In genomic region chr14:16515731-16516130, GRCm38 (mm10) we compare ENCODE assay signal across 22 mouse cellular contexts.
DNase-seq lines count a peak whose midpoint lies in the region; ATAC-seq and TF ChIP-seq lines count a peak whose summit lies in the region.
"Had no signal": no experiment of that assay in that cellular context is flagged by ENCODE, and none has a peak within 500 bp of the region (broad histone marks: within the 10 kb centered on the region; RNA-seq: fewer than 3 reads in every experiment).

No protein-coding gene starts in this region.

- no peak overlapping the region for H3K27ac ChIP-seq in intestine, embryonic 16.5 days (ENCODE audit: low read length)
- H3K27ac ChIP-seq in intestine, postnatal 0 days (ENCODE audit: low read depth, low read length), result no peak overlapping the region
- H3K27ac ChIP-seq: embryonic facial prominence, embryonic 15.5 days; forebrain, embryonic 15.5 days; hindbrain, embryonic 15.5 days; liver, embryonic 14.5 days; midbrain, embryonic 12.5 days; neural tube, embryonic 15.5 days; stomach, embryonic 15.5 days had no signal

- peak; percentile 33; the same call in 1 of the 2 replicates for ATAC-seq in intestine, embryonic 16.5 days
- no peak for ATAC-seq in intestine, postnatal 0 days
- no peak for ATAC-seq in granulocyte monocyte progenitor cell, adult 5-6 weeks (replicated peaks; ENCODE audit: poor library complexity, severe bottlenecking)
- ATAC-seq: activated CD4-positive, CD25-positive, alpha-beta regulatory T cell, adult 4 months; forebrain, embryonic 15.5 days had no signal

- peaks cover 5% of the 10 kb centered on the region for H3K4me1 ChIP-seq in intestine, embryonic 16.5 days (ENCODE audit: control insufficient read depth, insufficient read depth, low read length)
- no peaks in the 10 kb centered on the region for H3K4me1 ChIP-seq in intestine, postnatal 0 days (replicated peaks; ENCODE audit: control insufficient read depth, insufficient read depth, low read length)
- H3K4me1 ChIP-seq: stomach, embryonic 15.5 days had no signal

- H3K27me3 ChIP-seq in intestine, embryonic 16.5 days (replicated peaks; ENCODE audit: control insufficient read depth, insufficient read depth, low read length), result no peaks in the 10 kb centered on the region
- H3K27me3 ChIP-seq in intestine, postnatal 0 days (replicated peaks; ENCODE audit: control insufficient read depth, insufficient read depth, low read length), result no peaks in the 10 kb centered on the region
- H3K27me3 ChIP-seq: embryonic facial prominence, embryonic 15.5 days; forebrain, embryonic 15.5 days; hindbrain, embryonic 15.5 days; midbrain, embryonic 12.5 days; neural tube, embryonic 15.5 days; stomach, embryonic 15.5 days had no signal

- WGBS in intestine, embryonic 16.5 days, result 44% methylated on average over 3 of the region's 3 CpGs
- WGBS in intestine, postnatal 0 days, result 38% methylated on average over 3 of the region's 3 CpGs

- no peak overlapping the region for H3K4me2 ChIP-seq in intestine, embryonic 16.5 days (ENCODE audit: low read depth, low read length)
- H3K4me2 ChIP-seq in intestine, postnatal 0 days (replicated peaks; ENCODE audit: low read depth), result no peak overlapping the region
- H3K4me2 ChIP-seq: embryonic facial prominence, embryonic 15.5 days; forebrain, embryonic 15.5 days; hindbrain, embryonic 15.5 days; midbrain, embryonic 12.5 days; neural tube, embryonic 15.5 days; stomach, embryonic 15.5 days had no signal

- no peaks in the 10 kb centered on the region for H3K36me3 ChIP-seq in intestine, embryonic 16.5 days (ENCODE audit: control insufficient read depth, insufficient read depth, low read length)
- H3K36me3 ChIP-seq in intestine, postnatal 0 days (ENCODE audit: control insufficient read depth, insufficient read depth), result no peaks in the 10 kb centered on the region
- H3K36me3 ChIP-seq: embryonic facial prominence, embryonic 15.5 days; forebrain, embryonic 15.5 days; hindbrain, embryonic 15.5 days; midbrain, embryonic 12.5 days; neural tube, embryonic 15.5 days had no signal

- no peaks in the 10 kb centered on the region for H3K9me3 ChIP-seq in intestine, embryonic 16.5 days (ENCODE audit: control insufficient read depth, low read length)
- no peaks in the 10 kb centered on the region for H3K9me3 ChIP-seq in intestine, postnatal 0 days (ENCODE audit: control insufficient read depth)
- H3K9me3 ChIP-seq: embryonic facial prominence, embryonic 15.5 days; forebrain, embryonic 15.5 days; hindbrain, embryonic 15.5 days; midbrain, embryonic 12.5 days; neural tube, embryonic 15.5 days; stomach, embryonic 15.5 days had no signal

- peak; percentile 20 for DNase-seq in adrenal gland, postnatal 10 days
- DNase-seq in adrenal gland, postnatal 36 days, result no peak
- peak; percentile 35 to 59 for DNase-seq in lung, adult 18-20 months
- peak; percentile 19 for DNase-seq in lung, postnatal 25 days (ENCODE audit: low spot score)
- DNase-seq in layer of hippocampus, postnatal 14 days (ENCODE audit: low spot score in 2 of 2), result no peak
- DNase-seq: adrenal gland, postnatal 25 days; cerebellum, adult 9-10 months; gastrocnemius, postnatal 14 days; heart, postnatal 4 days; kidney, adult 11 months; left cerebral cortex, postnatal 4 days had no signal

- TF ChIP-seq CTCF in intestine, postnatal 0 days (IDR thresholded peaks at IDR 0.05; ENCODE audit: low read depth), result no peak

- H3K9ac ChIP-seq in intestine, embryonic 16.5 days (ENCODE audit: low read depth, low read length), result no peak overlapping the region
- no peak overlapping the region for H3K9ac ChIP-seq in intestine, postnatal 0 days (ENCODE audit: low read depth, low read length)
- H3K9ac ChIP-seq: embryonic facial prominence, embryonic 15.5 days; forebrain, embryonic 15.5 days; hindbrain, embryonic 15.5 days; liver, embryonic 14.5 days; midbrain, embryonic 12.5 days; neural tube, embryonic 15.5 days; stomach, embryonic 15.5 days had no signal

- H3K4me3 ChIP-seq in intestine, embryonic 16.5 days (ENCODE audit: low read length), result no peak overlapping the region
- H3K4me3 ChIP-seq in intestine, postnatal 0 days (ENCODE audit: low read depth, low read length), result no peak overlapping the region
- H3K4me3 ChIP-seq: embryonic facial prominence, embryonic 15.5 days; forebrain, embryonic 15.5 days; hindbrain, embryonic 15.5 days; midbrain, embryonic 12.5 days; neural tube, embryonic 15.5 days; stomach, embryonic 15.5 days had no signal

Comparison
In these comparisons a context has a peak if more than half of its experiments do, and no peak if none do; other contexts are left out.
1. DNase-seq: peak in adrenal gland, postnatal 10 days (single experiment), lung, adult 18-20 months (2 of 2) and lung, postnatal 25 days (single experiment); none in adrenal gland, postnatal 36 days (0 of 2) and layer of hippocampus, postnatal 14 days (0 of 2).